Mouse (Mus musculus): ENCODE measurements around the gene Zfp1. TPM values are rescaled to one million over a fixed set of nuclear protein-coding genes. Genes with fewer than 3 reads are reported as not detected.

The Zfp1 gene
- polyA plus RNA-seq, 1 experiment from 2014 or later, result 15.9 TPM

- DNase-seq (ENCODE audit: low spot score) (no peak), ATAC-seq (replicated peaks; ENCODE audit: low FRiP score, low read depth) (no peak)
- Histone ChIP-seq H3K27me3 (ENCODE audit: insufficient read depth, low read length) (no peaks in the 10 kb centered on the region), H3K27ac (no peak within 1 kb of the TSS), H3K36me3 (ENCODE audit: insufficient read depth, low read length) (no peaks in the 10 kb centered on the region), H3K4me2 (ENCODE audit: low read length) (no peak within 1 kb of the TSS), H3K4me1 (replicated peaks; ENCODE audit: insufficient read depth, low read length) (no peaks in the 10 kb centered on the region), H3K4me3 (replicated peaks; ENCODE audit: low read depth, low read length) (no peak within 1 kb of the TSS), H3K9me3 (replicated peaks; ENCODE audit: low read length) (no peaks in the 10 kb centered on the region), H3K9ac (ENCODE audit: low read depth, low read length) (no peak within 1 kb of the TSS)
- WGBS, result 92% methylated on average over 2 of the region's 2 CpGs
- no peak for TF ChIP-seq CTCF (IDR thresholded peaks at IDR 0.05; ENCODE audit: low read depth)
Measured at GRCm38 (mm10) chr8:111690960-111691445, 47.8 kb downstream of the Zfp1 start, which contains the start of gene Ctrb1. TSS of gene Ctrb1 (minus strand) at chr8:111691010.

- H3K9ac ChIP-seq (ENCODE audit: low read depth, low read length), result no peak overlapping the region
- DNase-seq (ENCODE audit: low spot score), result no peak
- TF ChIP-seq CTCF (IDR thresholded peaks at IDR 0.05; ENCODE audit: low read depth), result no peak
Measured at GRCm38 (mm10) chr8:111693261-111693741, 50.1 kb downstream of the Zfp1 start.

GRCm38 (mm10) chr8:111695441-111695840, 52.2 kb downstream of the Zfp1 start:
- peak; percentile 62 for DNase-seq (ENCODE audit: low spot score)
- TF ChIP-seq CTCF (IDR thresholded peaks at IDR 0.05; ENCODE audit: low read depth), result no peak
- H3K36me3 ChIP-seq (ENCODE audit: insufficient read depth, low read length), result no peaks in the 10 kb centered on the region
- H3K9ac ChIP-seq (ENCODE audit: low read depth, low read length), result no peak overlapping the region
- no peak overlapping the region for H3K4me3 ChIP-seq (replicated peaks; ENCODE audit: low read depth, low read length)
- no peaks in the 10 kb centered on the region for H3K9me3 ChIP-seq (replicated peaks; ENCODE audit: low read length)
- no peaks in the 10 kb centered on the region for H3K27me3 ChIP-seq (ENCODE audit: insufficient read depth, low read length)
- no peaks in the 10 kb centered on the region for H3K4me1 ChIP-seq (replicated peaks; ENCODE audit: insufficient read depth, low read length)
- 43% methylated on average over 7 of the region's 7 CpGs for WGBS
- no peak overlapping the region for H3K27ac ChIP-seq
- no peak overlapping the region for H3K4me2 ChIP-seq (ENCODE audit: low read length)
- ATAC-seq (replicated peaks; ENCODE audit: low FRiP score, low read depth), result no peak

More at GRCm38 (mm10) chr8:111693261-111693741, 50.1 kb downstream of the Zfp1 start:
- no peaks in the 10 kb centered on the region for H3K36me3 ChIP-seq (ENCODE audit: insufficient read depth, low read length)
- 30% methylated on average over 6 of the region's 6 CpGs for WGBS
- no peaks in the 10 kb centered on the region for H3K4me1 ChIP-seq (replicated peaks; ENCODE audit: insufficient read depth, low read length)
- no peak overlapping the region for H3K27ac ChIP-seq
- no peak overlapping the region for H3K4me3 ChIP-seq (replicated peaks; ENCODE audit: low read depth, low read length)
- no peaks in the 10 kb centered on the region for H3K27me3 ChIP-seq (ENCODE audit: insufficient read depth, low read length)
- no peak; the same call in 1 of the 2 replicates for ATAC-seq (replicated peaks; ENCODE audit: low FRiP score, low read depth)
- H3K9me3 ChIP-seq (replicated peaks; ENCODE audit: low read length), result no peaks in the 10 kb centered on the region
- no peak overlapping the region for H3K4me2 ChIP-seq (ENCODE audit: low read length)

- Histone ChIP-seq H3K9me3 (replicated peaks; ENCODE audit: low read length) (no peaks in the 10 kb centered on the region), H3K27me3 (ENCODE audit: insufficient read depth, low read length) (no peaks in the 10 kb centered on the region), H3K9ac (ENCODE audit: low read depth, low read length) (no peak overlapping the region), H3K27ac (no peak overlapping the region), H3K4me1 (replicated peaks; ENCODE audit: insufficient read depth, low read length) (no peaks in the 10 kb centered on the region), H3K36me3 (ENCODE audit: insufficient read depth, low read length) (no peaks in the 10 kb centered on the region), H3K4me3 (replicated peaks; ENCODE audit: low read depth, low read length) (no peak overlapping the region), H3K4me2 (ENCODE audit: low read length) (no peak overlapping the region)
- no peak for TF ChIP-seq CTCF (IDR thresholded peaks at IDR 0.05; ENCODE audit: low read depth)
- DNase-seq (ENCODE audit: low spot score) (no peak), ATAC-seq (replicated peaks; ENCODE audit: low FRiP score, low read depth) (no peak)
- WGBS, result 82% methylated on average over 10 of the region's 10 CpGs
Measured at GRCm38 (mm10) chr8:111697655-111698054, 54.5 kb downstream of the Zfp1 start.

- no peak for DNase-seq (ENCODE audit: low spot score)
- 13% methylated on average over 1 of the region's 1 CpGs for WGBS
- TF ChIP-seq CTCF (IDR thresholded peaks at IDR 0.05; ENCODE audit: low read depth), result no peak
- Histone ChIP-seq H3K9ac (ENCODE audit: low read depth, low read length) (no peak overlapping the region), H3K27ac (no peak overlapping the region), H3K4me3 (replicated peaks; ENCODE audit: low read depth, low read length) (no peak overlapping the region), H3K4me2 (ENCODE audit: low read length) (no peak overlapping the region), H3K27me3 (ENCODE audit: insufficient read depth, low read length) (no peaks in the 10 kb centered on the region), H3K36me3 (ENCODE audit: insufficient read depth, low read length) (no peaks in the 10 kb centered on the region), H3K9me3 (replicated peaks; ENCODE audit: low read length) (no peaks in the 10 kb centered on the region), H3K4me1 (replicated peaks; ENCODE audit: insufficient read depth, low read length) (no peaks in the 10 kb centered on the region)
- ATAC-seq (replicated peaks; ENCODE audit: low FRiP score, low read depth), result no peak
Measured at GRCm38 (mm10) chr8:111699035-111699434, 55.8 kb downstream of the Zfp1 start.

GRCm38 (mm10) chr8:111700201-111700600, 57.0 kb downstream of the Zfp1 start:
- TF ChIP-seq CTCF (IDR thresholded peaks at IDR 0.05; ENCODE audit: low read depth), result no peak
- Histone ChIP-seq H3K4me1 (replicated peaks; ENCODE audit: insufficient read depth, low read length) (no peaks in the 10 kb centered on the region), H3K27ac (no peak overlapping the region), H3K4me2 (ENCODE audit: low read length) (no peak overlapping the region), H3K4me3 (replicated peaks; ENCODE audit: low read depth, low read length) (no peak overlapping the region), H3K27me3 (ENCODE audit: insufficient read depth, low read length) (no peaks in the 10 kb centered on the region), H3K9me3 (replicated peaks; ENCODE audit: low read length) (no peaks in the 10 kb centered on the region), H3K36me3 (ENCODE audit: insufficient read depth, low read length) (no peaks in the 10 kb centered on the region), H3K9ac (ENCODE audit: low read depth, low read length) (no peak overlapping the region)
- 80% methylated on average over 3 of the region's 3 CpGs for WGBS
- DNase-seq (ENCODE audit: low spot score) (no peak), ATAC-seq (replicated peaks; ENCODE audit: low FRiP score, low read depth) (no peak)

- TF ChIP-seq CTCF (IDR thresholded peaks at IDR 0.05; ENCODE audit: low read depth), result no peak
- no peak for ATAC-seq (replicated peaks; ENCODE audit: low FRiP score, low read depth)
Measured at GRCm38 (mm10) chr8:111700740-111701139, 57.5 kb downstream of the Zfp1 start.

More at GRCm38 (mm10) chr8:111700740-111701139, 57.5 kb downstream of the Zfp1 start:
- no peak overlapping the region for H3K27ac ChIP-seq
- 87% methylated on average over 5 of the region's 5 CpGs for WGBS
- H3K27me3 ChIP-seq (ENCODE audit: insufficient read depth, low read length), result no peaks in the 10 kb centered on the region
- H3K4me3 ChIP-seq (replicated peaks; ENCODE audit: low read depth, low read length), result no peak overlapping the region
- H3K4me2 ChIP-seq (ENCODE audit: low read length), result no peak overlapping the region
- no peak overlapping the region for H3K9ac ChIP-seq (ENCODE audit: low read depth, low read length)
- DNase-seq (ENCODE audit: low spot score), result no peak
- H3K9me3 ChIP-seq (replicated peaks; ENCODE audit: low read length), result no peaks in the 10 kb centered on the region
- no peaks in the 10 kb centered on the region for H3K4me1 ChIP-seq (replicated peaks; ENCODE audit: insufficient read depth, low read length)
- no peaks in the 10 kb centered on the region for H3K36me3 ChIP-seq (ENCODE audit: insufficient read depth, low read length)
